Mouse (Mus musculus): ENCODE data around the gene Npm3. TPM values are rescaled to one million over a fixed set of nuclear protein-coding genes. Genes with fewer than 3 reads are reported as not detected.

Gene Npm3
- polyA plus RNA-seq, 1 experiment from 2014 or later: 7.1 TPM

- Histone ChIP-seq H3K9ac (replicated peaks) (peak overlapping the region; percentile 68), H3K4me2 (peak overlapping the region; percentile 95), H3K27me3 (replicated peaks) (peaks cover 34% of the 10 kb centered on the region), H3K36me3 (peaks cover 17% of the 10 kb centered on the region), H3K9me3 (replicated peaks) (no peaks in the 10 kb centered on the region), H3K4me1 (peaks cover 24% of the 10 kb centered on the region), H3K27ac (replicated peaks) (peak overlapping the region; percentile 41; the same call in 1 of the 2 replicates), H3K4me3 (replicated peaks) (peak overlapping the region; percentile 83)
- 3% methylated on average over 32 of the region's 33 CpGs for WGBS
- peak; percentile 67 for ATAC-seq (ENCODE audit: low FRiP score)
These were observed 624 bp downstream of the Npm3 start for GRCm38 (mm10) chr19:45748691-45749242.

DNA sequence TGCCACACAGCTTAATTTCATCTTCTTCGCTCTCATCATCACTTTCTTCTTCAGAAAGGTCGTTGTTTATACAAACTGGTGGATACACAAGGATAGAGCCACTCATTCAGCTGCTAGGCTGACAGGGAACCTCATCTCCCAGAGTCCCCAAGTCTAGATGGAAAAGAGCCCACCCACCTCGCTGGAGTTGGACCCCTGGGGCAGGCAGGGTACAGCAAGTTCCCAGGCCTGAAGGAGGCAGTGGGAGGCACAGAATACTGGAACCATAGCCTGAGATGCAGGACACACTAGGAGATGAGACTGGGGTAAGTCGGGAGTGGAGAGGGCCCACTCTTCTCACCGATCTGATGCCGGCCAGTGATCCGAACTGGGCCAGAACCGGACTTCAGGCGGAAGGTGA, 1.2 kb downstream of the Npm3 start:
- no peaks in the 10 kb centered on the region for H3K9me3 ChIP-seq (replicated peaks)
- WGBS: 51% methylated on average over 9 of the region's 9 CpGs
- H3K4me2 ChIP-seq: peak overlapping the region; percentile 95
- H3K4me3 ChIP-seq (replicated peaks): peak overlapping the region; percentile 83
- peaks cover 14% of the 10 kb centered on the region for H3K36me3 ChIP-seq
- peaks cover 26% of the 10 kb centered on the region for H3K4me1 ChIP-seq
- no peak for ATAC-seq (ENCODE audit: low FRiP score)
- H3K27ac ChIP-seq (replicated peaks): no peak overlapping the region
- H3K9ac ChIP-seq (replicated peaks): no peak overlapping the region
- H3K27me3 ChIP-seq (replicated peaks): peaks cover 40% of the 10 kb centered on the region

GRCm38 (mm10) chr19:45747028-45747867, 2.1 kb downstream of the Npm3 start:
- peaks cover 36% of the 10 kb centered on the region for H3K4me1 ChIP-seq
- no peak overlapping the region for H3K4me3 ChIP-seq (replicated peaks)
- peaks cover 7% of the 10 kb centered on the region for H3K36me3 ChIP-seq
- H3K4me2 ChIP-seq: no peak overlapping the region
- H3K27ac ChIP-seq (replicated peaks): no peak overlapping the region
- ATAC-seq (ENCODE audit: low FRiP score): no peak
- no peak overlapping the region for H3K9ac ChIP-seq (replicated peaks)
- 29% methylated on average over 11 of the region's 11 CpGs for WGBS
- no peaks in the 10 kb centered on the region for H3K9me3 ChIP-seq (replicated peaks)
- H3K27me3 ChIP-seq (replicated peaks): peaks cover 47% of the 10 kb centered on the region

- peaks cover 45% of the 10 kb centered on the region for H3K4me1 ChIP-seq
- no peak overlapping the region for H3K4me2 ChIP-seq
- H3K27ac ChIP-seq (replicated peaks): no peak overlapping the region
- 9% methylated on average over 29 of the region's 29 CpGs for WGBS
- no peak for ATAC-seq (ENCODE audit: low FRiP score)
- H3K9ac ChIP-seq (replicated peaks): no peak overlapping the region
- peaks cover under 1% of the 10 kb centered on the region; the same call in 1 of the 2 replicates for H3K36me3 ChIP-seq
- H3K9me3 ChIP-seq (replicated peaks): no peaks in the 10 kb centered on the region
- H3K4me3 ChIP-seq (replicated peaks): no peak overlapping the region
- H3K27me3 ChIP-seq (replicated peaks): peaks cover 56% of the 10 kb centered on the region
These were observed 3.0 kb downstream of the Npm3 start for GRCm38 (mm10) chr19:45746153-45747020.

DNA sequence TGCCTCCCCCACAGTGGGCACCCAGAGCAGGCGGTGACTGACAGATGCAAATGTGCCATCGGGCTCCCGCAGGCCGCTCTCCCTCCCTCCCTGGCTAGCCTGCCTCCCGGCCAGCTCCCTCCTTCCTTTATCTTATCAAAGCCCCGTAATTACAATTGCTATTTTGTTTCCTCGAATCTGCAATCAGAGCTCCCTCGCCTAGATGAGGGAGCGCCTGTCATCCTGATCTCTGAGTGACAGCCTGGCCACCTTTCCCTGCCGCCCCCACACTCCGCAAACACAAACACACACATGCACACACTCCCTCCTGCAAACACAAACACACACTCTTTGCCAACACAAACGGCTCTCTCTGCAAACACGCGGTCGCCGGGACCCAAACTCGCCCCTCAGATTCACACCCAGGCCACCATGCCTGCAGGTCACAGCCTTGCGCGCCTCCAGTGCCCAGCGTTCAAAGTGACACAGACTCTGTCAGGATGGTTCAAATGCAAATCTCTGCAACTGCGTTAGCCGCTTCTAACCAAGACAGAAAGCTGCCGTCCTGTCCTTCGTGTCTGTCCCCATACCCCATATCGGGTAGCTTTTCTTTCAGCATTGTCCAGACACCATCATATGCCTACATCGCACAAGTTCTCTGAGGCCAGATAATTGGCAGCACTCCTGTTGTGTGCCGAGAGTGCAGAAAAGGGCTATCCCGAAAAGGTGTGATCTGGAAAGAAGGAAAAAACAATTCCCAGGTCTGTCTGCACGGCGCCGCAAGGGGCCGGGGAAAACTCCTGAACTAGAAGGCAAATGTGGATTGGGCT, 3.8 kb downstream of the Npm3 start:
- H3K27ac ChIP-seq (replicated peaks): no peak overlapping the region
- no peak overlapping the region for H3K4me2 ChIP-seq
- H3K4me3 ChIP-seq (replicated peaks): no peak overlapping the region
- H3K4me1 ChIP-seq: peaks cover 49% of the 10 kb centered on the region
- peaks cover 63% of the 10 kb centered on the region for H3K27me3 ChIP-seq (replicated peaks)
- no peak for ATAC-seq (ENCODE audit: low FRiP score)
- 4% methylated on average over 32 of the region's 32 CpGs for WGBS
- H3K9me3 ChIP-seq (replicated peaks): no peaks in the 10 kb centered on the region
- no peak overlapping the region for H3K9ac ChIP-seq (replicated peaks)
- H3K36me3 ChIP-seq: no peaks in the 10 kb centered on the region

DNA sequence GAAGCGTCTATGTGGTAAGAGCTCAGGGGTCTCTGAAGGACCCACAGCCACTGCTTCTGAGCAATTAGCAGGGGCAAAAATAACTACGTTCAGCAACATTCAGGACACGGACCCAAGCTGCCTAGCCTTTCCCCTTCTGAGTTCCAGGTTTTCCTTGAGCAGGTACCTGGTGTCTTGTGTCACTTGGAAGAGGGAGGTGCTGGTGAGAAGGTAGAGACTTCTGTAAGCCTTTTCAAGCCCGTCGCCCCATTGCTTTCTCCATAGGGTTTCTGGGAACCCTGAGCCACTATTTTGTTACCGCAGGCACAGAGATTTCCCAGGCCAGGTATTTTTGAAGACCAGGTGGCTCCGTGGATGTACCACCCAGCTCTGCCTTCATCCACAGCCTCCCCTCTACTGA, 5.8 kb downstream of the Npm3 start:
- H3K27ac ChIP-seq (replicated peaks): no peak overlapping the region
- no peak overlapping the region for H3K4me2 ChIP-seq
- H3K36me3 ChIP-seq: no peaks in the 10 kb centered on the region
- 27% methylated on average over 7 of the region's 7 CpGs for WGBS
- H3K9me3 ChIP-seq (replicated peaks): no peaks in the 10 kb centered on the region
- no peak for ATAC-seq (ENCODE audit: low FRiP score)
- H3K27me3 ChIP-seq (replicated peaks): peaks cover 81% of the 10 kb centered on the region
- peaks cover 38% of the 10 kb centered on the region for H3K4me1 ChIP-seq
- H3K9ac ChIP-seq (replicated peaks): no peak overlapping the region
- H3K4me3 ChIP-seq (replicated peaks): 0 out of 2 replicates have a peak overlapping the region, but pooled peaks have one; percentile 44

GRCm38 (mm10) chr19:45742984-45743575, 6.3 kb downstream of the Npm3 start:
- ATAC-seq (ENCODE audit: low FRiP score): no peak

DNA sequence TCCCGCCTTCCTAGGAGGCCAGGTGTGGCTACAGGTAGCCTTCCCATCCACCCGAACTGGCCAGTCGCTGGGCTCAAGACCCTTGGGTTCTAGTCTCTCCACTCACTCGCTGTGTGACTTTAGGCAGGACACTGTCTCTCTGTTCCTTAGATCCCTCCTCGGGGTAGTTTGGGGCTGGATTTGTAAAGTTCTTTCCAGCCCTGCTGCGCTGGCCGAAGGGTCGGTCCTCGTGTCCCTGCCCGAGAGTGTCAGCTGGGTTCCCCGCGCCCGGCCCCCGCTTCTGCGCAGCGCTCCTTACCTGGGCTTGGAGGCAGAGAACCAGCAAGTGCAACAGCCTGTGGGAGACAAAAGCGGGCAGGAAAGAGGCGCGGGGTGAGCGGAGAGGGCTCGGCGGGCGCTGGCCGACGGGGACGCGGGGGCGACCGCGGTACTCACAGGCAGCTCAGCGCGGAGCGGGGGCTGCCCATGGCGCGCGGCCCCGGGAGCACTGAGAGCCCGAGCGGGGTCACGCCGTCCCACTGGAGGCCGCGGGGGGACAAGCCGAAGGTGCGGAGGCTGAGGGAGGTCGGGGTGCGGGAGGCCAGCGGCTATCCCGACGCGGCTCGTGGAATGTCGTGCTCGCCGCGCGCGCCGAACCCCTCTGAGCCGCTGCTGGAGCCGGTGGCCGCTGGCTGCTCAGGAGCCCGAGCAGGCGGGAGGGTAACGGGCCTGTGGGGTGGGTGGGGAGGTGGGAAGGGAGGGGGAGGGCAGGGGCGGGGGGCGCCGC, 7.0 kb downstream of the Npm3 start, which contains the start of gene Fgf8:
Fgf8 (minus strand) TSS at position 698 of the 766 bp plus-strand sequence.
- Histone ChIP-seq H3K4me2 (peak within 1 kb of the TSS; percentile 83), H3K9ac (replicated peaks) (peak within 1 kb of the TSS; percentile 28), H3K4me3 (replicated peaks) (peak within 1 kb of the TSS; percentile 44), H3K36me3 (no peaks in the 10 kb centered on the region), H3K27ac (replicated peaks) (no peak within 1 kb of the TSS), H3K4me1 (peaks cover 32% of the 10 kb centered on the region), H3K9me3 (replicated peaks) (no peaks in the 10 kb centered on the region), H3K27me3 (replicated peaks) (peaks cover 93% of the 10 kb centered on the region)
- ATAC-seq (ENCODE audit: low FRiP score): no peak
- under 1% methylated on average over 63 of the region's 68 CpGs for WGBS

More at GRCm38 (mm10) chr19:45742984-45743575, 6.3 kb downstream of the Npm3 start:
- 2% methylated on average over 18 of the region's 44 CpGs for WGBS
- Histone ChIP-seq H3K27me3 (replicated peaks) (peaks cover 86% of the 10 kb centered on the region), H3K4me2 (peak overlapping the region; percentile 83), H3K36me3 (no peaks in the 10 kb centered on the region), H3K4me3 (replicated peaks) (peak overlapping the region; percentile 44), H3K4me1 (peaks cover 33% of the 10 kb centered on the region), H3K9me3 (replicated peaks) (no peaks in the 10 kb centered on the region), H3K9ac (replicated peaks) (peak overlapping the region; percentile 28), H3K27ac (replicated peaks) (no peak overlapping the region)

- WGBS: 2% methylated on average over 45 of the region's 45 CpGs
- H3K9ac ChIP-seq (replicated peaks): no peak overlapping the region
- H3K4me2 ChIP-seq: peak overlapping the region; percentile 83
- H3K27ac ChIP-seq (replicated peaks): no peak overlapping the region
- H3K9me3 ChIP-seq (replicated peaks): no peaks in the 10 kb centered on the region
- peaks cover 94% of the 10 kb centered on the region for H3K27me3 ChIP-seq (replicated peaks)
- no peaks in the 10 kb centered on the region for H3K36me3 ChIP-seq
- peak overlapping the region; percentile 44 for H3K4me3 ChIP-seq (replicated peaks)
- no peak for ATAC-seq (ENCODE audit: low FRiP score)
- H3K4me1 ChIP-seq: peaks cover 35% of the 10 kb centered on the region
These were observed 7.8 kb downstream of the Npm3 start for GRCm38 (mm10) chr19:45741431-45742217.

All from neural tube, embryonic 15.5 days (tissue).